Mouse (Mus musculus): ENCODE measurements around the gene Slc2a10. TPM values are rescaled to one million over a fixed set of nuclear protein-coding genes. Genes with fewer than 3 reads are reported as not detected.

Slc2a10 gene
- polyA plus RNA-seq, 1 experiment from 2014 or later: 10.4 TPM

GRCm38 (mm10) chr2:165558916-165559315 is 55.3 kb downstream of the Slc2a10 start:
- Histone ChIP-seq H3K9ac (ENCODE audit: low read depth, low read length) (no peak overlapping the region), H3K27me3 (replicated peaks; ENCODE audit: control insufficient read depth, insufficient read depth, low read length) (peaks cover 8% of the 10 kb centered on the region), H3K4me2 (ENCODE audit: low read depth, low read length) (no peak overlapping the region), H3K9me3 (ENCODE audit: control insufficient read depth, low read length) (no peaks in the 10 kb centered on the region), H3K4me3 (ENCODE audit: low read depth, low read length) (no peak overlapping the region), H3K36me3 (ENCODE audit: control insufficient read depth, insufficient read depth, low read length) (no peaks in the 10 kb centered on the region), H3K4me1 (ENCODE audit: control insufficient read depth, insufficient read depth, low read length) (peaks cover 12% of the 10 kb centered on the region), H3K27ac (replicated peaks; ENCODE audit: low read depth, low read length) (no peak overlapping the region)
- ATAC-seq (ENCODE audit: low read depth) (no peak), DNase-seq (ENCODE audit: low spot score) (no peak)
- WGBS: 51% methylated on average over 11 of the region's 11 CpGs

GRCm38 (mm10) chr2:165559506-165560235 is 56.1 kb downstream of the Slc2a10 start:
- Histone ChIP-seq H3K4me2 (ENCODE audit: low read depth, low read length) (no peak overlapping the region), H3K4me1 (ENCODE audit: control insufficient read depth, insufficient read depth, low read length) (peaks cover 12% of the 10 kb centered on the region), H3K27me3 (replicated peaks; ENCODE audit: control insufficient read depth, insufficient read depth, low read length) (peaks cover 15% of the 10 kb centered on the region), H3K4me3 (ENCODE audit: low read depth, low read length) (no peak overlapping the region), H3K27ac (replicated peaks; ENCODE audit: low read depth, low read length) (peak overlapping the region; percentile 28; the same call in 1 of the 2 replicates), H3K9me3 (ENCODE audit: control insufficient read depth, low read length) (no peaks in the 10 kb centered on the region), H3K9ac (ENCODE audit: low read depth, low read length) (no peak overlapping the region), H3K36me3 (ENCODE audit: control insufficient read depth, insufficient read depth, low read length) (no peaks in the 10 kb centered on the region)
- 18% methylated on average over 9 of the region's 11 CpGs for WGBS
- peak; percentile 70 for ATAC-seq (ENCODE audit: low read depth)
- DNase-seq (ENCODE audit: low spot score): peak; percentile 78

- Histone ChIP-seq H3K36me3 (ENCODE audit: control insufficient read depth, insufficient read depth, low read length) (no peaks in the 10 kb centered on the region), H3K4me2 (ENCODE audit: low read depth, low read length) (no peak overlapping the region), H3K9me3 (ENCODE audit: control insufficient read depth, low read length) (no peaks in the 10 kb centered on the region), H3K4me1 (ENCODE audit: control insufficient read depth, insufficient read depth, low read length) (peaks cover 12% of the 10 kb centered on the region), H3K9ac (ENCODE audit: low read depth, low read length) (no peak overlapping the region), H3K4me3 (ENCODE audit: low read depth, low read length) (no peak overlapping the region), H3K27ac (replicated peaks; ENCODE audit: low read depth, low read length) (no peak overlapping the region), H3K27me3 (replicated peaks; ENCODE audit: control insufficient read depth, insufficient read depth, low read length) (peaks cover 17% of the 10 kb centered on the region)
- ATAC-seq (ENCODE audit: low read depth) (no peak), DNase-seq (ENCODE audit: low spot score) (no peak)
- 72% methylated on average over 6 of the region's 6 CpGs for WGBS
Measured at GRCm38 (mm10) chr2:165561861-165562260, 58.3 kb downstream of the Slc2a10 start.

GRCm38 (mm10) chr2:165563298-165564058 is 59.9 kb downstream of the Slc2a10 start:
- H3K4me2 ChIP-seq (ENCODE audit: low read depth, low read length): peak overlapping the region; percentile 66
- no peaks in the 10 kb centered on the region for H3K36me3 ChIP-seq (ENCODE audit: control insufficient read depth, insufficient read depth, low read length)
- H3K4me1 ChIP-seq (ENCODE audit: control insufficient read depth, insufficient read depth, low read length): peaks cover 22% of the 10 kb centered on the region
- peak overlapping the region; percentile 44; the same call in 1 of the 2 replicates for H3K27ac ChIP-seq (replicated peaks; ENCODE audit: low read depth, low read length)
- H3K4me3 ChIP-seq (ENCODE audit: low read depth, low read length): peak overlapping the region; percentile 36
- H3K27me3 ChIP-seq (replicated peaks; ENCODE audit: control insufficient read depth, insufficient read depth, low read length): peaks cover 17% of the 10 kb centered on the region
- peak overlapping the region; percentile 55 for H3K9ac ChIP-seq (ENCODE audit: low read depth, low read length)
- no peaks in the 10 kb centered on the region for H3K9me3 ChIP-seq (ENCODE audit: control insufficient read depth, low read length)
- WGBS: 4% methylated on average over 39 of the region's 52 CpGs
- DNase-seq (ENCODE audit: low spot score) (peak; percentile 88), ATAC-seq (ENCODE audit: low read depth) (peak; percentile 88)

GRCm38 (mm10) chr2:165564101-165564500 is 60.5 kb downstream of the Slc2a10 start:
- ATAC-seq (ENCODE audit: low read depth) (no peak), DNase-seq (ENCODE audit: low spot score) (no peak)
- Histone ChIP-seq H3K4me1 (ENCODE audit: control insufficient read depth, insufficient read depth, low read length) (peaks cover 22% of the 10 kb centered on the region), H3K4me2 (ENCODE audit: low read depth, low read length) (no peak overlapping the region), H3K27me3 (replicated peaks; ENCODE audit: control insufficient read depth, insufficient read depth, low read length) (peaks cover 17% of the 10 kb centered on the region), H3K4me3 (ENCODE audit: low read depth, low read length) (no peak overlapping the region), H3K9me3 (ENCODE audit: control insufficient read depth, low read length) (no peaks in the 10 kb centered on the region), H3K9ac (ENCODE audit: low read depth, low read length) (no peak overlapping the region), H3K27ac (replicated peaks; ENCODE audit: low read depth, low read length) (no peak overlapping the region; the same call in 1 of the 2 replicates), H3K36me3 (ENCODE audit: control insufficient read depth, insufficient read depth, low read length) (no peaks in the 10 kb centered on the region)
- WGBS: 59% methylated on average over 8 of the region's 8 CpGs

- ATAC-seq (ENCODE audit: low read depth) (no peak), DNase-seq (ENCODE audit: low spot score) (no peak)
- Histone ChIP-seq H3K27ac (replicated peaks; ENCODE audit: low read depth, low read length) (0 out of 2 replicates have a peak overlapping the region, but pooled peaks have one; percentile 28), H3K9ac (ENCODE audit: low read depth, low read length) (no peak overlapping the region), H3K4me1 (ENCODE audit: control insufficient read depth, insufficient read depth, low read length) (peaks cover 22% of the 10 kb centered on the region), H3K4me3 (ENCODE audit: low read depth, low read length) (no peak overlapping the region), H3K9me3 (ENCODE audit: control insufficient read depth, low read length) (no peaks in the 10 kb centered on the region), H3K4me2 (ENCODE audit: low read depth, low read length) (no peak overlapping the region), H3K27me3 (replicated peaks; ENCODE audit: control insufficient read depth, insufficient read depth, low read length) (peaks cover 17% of the 10 kb centered on the region), H3K36me3 (ENCODE audit: control insufficient read depth, insufficient read depth, low read length) (no peaks in the 10 kb centered on the region)
- 39% methylated on average over 6 of the region's 6 CpGs for WGBS
Measured at GRCm38 (mm10) chr2:165564620-165565019, 61.0 kb downstream of the Slc2a10 start.

GRCm38 (mm10) chr2:165566898-165567297 is 63.3 kb downstream of the Slc2a10 start:
- Histone ChIP-seq H3K27me3 (replicated peaks; ENCODE audit: control insufficient read depth, insufficient read depth, low read length) (peaks cover 17% of the 10 kb centered on the region), H3K4me3 (ENCODE audit: low read depth, low read length) (no peak overlapping the region), H3K27ac (replicated peaks; ENCODE audit: low read depth, low read length) (peak overlapping the region; percentile 44; the same call in 1 of the 2 replicates), H3K9ac (ENCODE audit: low read depth, low read length) (no peak overlapping the region), H3K9me3 (ENCODE audit: control insufficient read depth, low read length) (no peaks in the 10 kb centered on the region), H3K36me3 (ENCODE audit: control insufficient read depth, insufficient read depth, low read length) (no peaks in the 10 kb centered on the region), H3K4me1 (ENCODE audit: control insufficient read depth, insufficient read depth, low read length) (peaks cover 21% of the 10 kb centered on the region), H3K4me2 (ENCODE audit: low read depth, low read length) (no peak overlapping the region)
- WGBS: 59% methylated on average over 6 of the region's 6 CpGs
- DNase-seq (ENCODE audit: low spot score) (no peak), ATAC-seq (ENCODE audit: low read depth) (no peak)

- ATAC-seq (ENCODE audit: low read depth): no peak
- H3K4me2 ChIP-seq (ENCODE audit: low read depth, low read length): no peak overlapping the region
- no peaks in the 10 kb centered on the region for H3K36me3 ChIP-seq (ENCODE audit: control insufficient read depth, insufficient read depth, low read length)
- peaks cover 17% of the 10 kb centered on the region for H3K27me3 ChIP-seq (replicated peaks; ENCODE audit: control insufficient read depth, insufficient read depth, low read length)
- no peak overlapping the region for H3K4me3 ChIP-seq (ENCODE audit: low read depth, low read length)
- H3K4me1 ChIP-seq (ENCODE audit: control insufficient read depth, insufficient read depth, low read length): peaks cover 21% of the 10 kb centered on the region
- peak; percentile 69 for DNase-seq (ENCODE audit: low spot score)
- 28% methylated on average over 9 of the region's 9 CpGs for WGBS
- H3K9ac ChIP-seq (ENCODE audit: low read depth, low read length): no peak overlapping the region
- H3K27ac ChIP-seq (replicated peaks; ENCODE audit: low read depth, low read length): peak overlapping the region; percentile 44
- H3K9me3 ChIP-seq (ENCODE audit: control insufficient read depth, low read length): no peaks in the 10 kb centered on the region
Measured at GRCm38 (mm10) chr2:165567820-165568219, 64.2 kb downstream of the Slc2a10 start.
